Mouse (Mus musculus) thymus, adult 2 months (tissue): ENCODE measurements around the gene Zfp503.

ENCODE experiments used
- CTCF ChIP-seq: fragments of 200-500 bp; IDR thresholded peaks from 2 replicates; pipeline ENCODE4 v1.5.1; 2012; ENCODE audit warnings: mild to moderate bottlenecking, control low read depth, low read length, moderate library complexity, borderline replicate concordance; ENCODE audit not compliant: control insufficient read depth, poor library complexity, insufficient read depth; ENCODE audit errors: extremely low read depth
- POLR2A ChIP-seq: fragments of 200-500 bp; IDR thresholded peaks from 2 replicates; pipeline ENCODE4 v1.6.1; 2012; ENCODE audit warnings: mild to moderate bottlenecking, low read length, control low read depth, moderate library complexity; ENCODE audit not compliant: control insufficient read depth, poor library complexity, insufficient read depth; ENCODE audit errors: extremely low read depth

GRCm38 (mm10) chr14:21987660-21988576 lies 1.5 kb downstream of the Zfp503 start:
- TF ChIP-seq POLR2A (no peak), CTCF (no peak)
